Mouse (Mus musculus) liver, embryonic 15.5 days (tissue): ENCODE measurements around the gene Pknox2. TPM values are rescaled to one million over a fixed set of nuclear protein-coding genes. Genes with fewer than 3 reads are reported as not detected.

Experiments
- ATAC-seq: fragments of 200-750 bp; cut with Nextera tagmentation; 2 replicates; pipeline ENCODE4 v1.8.0; 2017; ENCODE audit warnings: moderate number of reproducible peaks, mild to moderate bottlenecking, moderate library complexity; ENCODE audit not compliant: insufficient read depth
- H3K27ac ChIP-seq: fragments of 300-500 bp; sonication (generic); replicated peaks from 2 replicates; pipeline ENCODE4 v1.5.1; 2015; ENCODE audit warnings: mild to moderate bottlenecking, inconsistent platforms
- H3K27me3 ChIP-seq: fragments of 300-500 bp; sonication (generic); 2 replicates; pipeline ENCODE4 v1.6.1; 2015; ENCODE audit warnings: mild to moderate bottlenecking, inconsistent platforms
- H3K36me3 ChIP-seq: fragments of 300-500 bp; sonication (generic); replicated peaks from 2 replicates; pipeline ENCODE4 v1.6.1; 2015; ENCODE audit warnings: moderate library complexity, mild to moderate bottlenecking, inconsistent platforms
- H3K4me1 ChIP-seq: fragments of 300-500 bp; sonication (generic); replicated peaks from 2 replicates; pipeline ENCODE4 v1.6.1; 2015; ENCODE audit warnings: inconsistent platforms
- H3K4me2 ChIP-seq: fragments of 300-500 bp; sonication (generic); 2 replicates; pipeline ENCODE4 v1.6.1; 2015; ENCODE audit warnings: moderate library complexity, mild to moderate bottlenecking, inconsistent platforms
- H3K4me3 ChIP-seq: fragments of 300-500 bp; sonication (generic); replicated peaks from 2 replicates; pipeline ENCODE4 v1.5.1; 2015; ENCODE audit warnings: mild to moderate bottlenecking, inconsistent platforms
- H3K9ac ChIP-seq: fragments of 300-500 bp; sonication (generic); 2 replicates; pipeline ENCODE4 v1.6.1; 2015; ENCODE audit warnings: moderate library complexity, mild to moderate bottlenecking, inconsistent platforms
- H3K9me3 ChIP-seq: fragments of 300-500 bp; sonication (generic); replicated peaks from 2 replicates; pipeline ENCODE4 v1.6.1; 2016; ENCODE audit warnings: inconsistent platforms
- WGBS: fragments of 180-500 bp; shearing (Covaris S2); methylation state at CpG from one replicate; pipeline ENCODE4 v1.1.7; 2015; ENCODE audit warnings: mixed read lengths; ENCODE audit not compliant: insufficient replicate concordance; 5-methylcytosine and 5-hydroxymethylcytosine counted together
- polyA plus RNA-seq: library from polyadenylated mRNA; unstranded; fragments of >200 nt; fragmentation: Nextera tagmentation; extraction: Ambion mirVana; gene quantifications from 2 replicates; pipeline ENCODE4 v1.2.1, GENCODE M21; 2015

The Pknox2 gene
- polyA plus RNA-seq, 1 experiment from 2014 or later = 0.44 TPM

DNA sequence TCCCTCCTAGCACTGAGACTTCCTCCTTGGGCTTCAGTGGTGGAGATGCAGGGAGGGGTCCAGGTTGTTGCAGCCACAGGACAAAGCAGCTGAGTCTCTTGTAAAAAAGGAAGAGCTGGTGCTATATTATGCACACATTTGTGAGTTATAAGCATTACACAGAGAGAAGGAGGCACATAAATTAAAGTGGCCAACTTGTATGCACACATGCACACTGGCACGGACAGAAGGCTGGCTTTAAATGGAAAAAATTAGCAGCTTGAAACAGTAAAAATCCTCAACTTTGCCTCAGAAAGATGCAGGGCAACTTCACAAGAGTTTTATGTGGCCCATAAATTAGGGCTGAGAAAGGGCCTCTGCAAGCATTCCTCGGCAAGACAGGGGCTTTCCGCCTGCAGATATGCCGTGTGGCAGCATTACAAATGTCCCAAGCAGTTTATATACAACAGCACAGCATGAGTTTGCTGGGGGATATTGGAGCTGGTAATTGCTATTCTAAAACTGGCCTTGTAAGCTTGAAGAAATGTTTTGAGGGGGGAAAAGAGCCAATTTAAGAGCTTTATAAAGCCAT is 25.4 kb downstream of the Pknox2 start:
- no peaks in the 10 kb centered on the region for H3K36me3 ChIP-seq
- H3K9me3 ChIP-seq = no peaks in the 10 kb centered on the region
- H3K27ac ChIP-seq = no peak overlapping the region
- no peak overlapping the region for H3K4me2 ChIP-seq
- no peaks in the 10 kb centered on the region; the same call in 1 of the 2 replicates for H3K27me3 ChIP-seq
- ATAC-seq = no peak
- 48% methylated on average over 4 of the region's 4 CpGs for WGBS
- H3K9ac ChIP-seq = no peak overlapping the region
- no peaks in the 10 kb centered on the region for H3K4me1 ChIP-seq
- H3K4me3 ChIP-seq = no peak overlapping the region

DNA sequence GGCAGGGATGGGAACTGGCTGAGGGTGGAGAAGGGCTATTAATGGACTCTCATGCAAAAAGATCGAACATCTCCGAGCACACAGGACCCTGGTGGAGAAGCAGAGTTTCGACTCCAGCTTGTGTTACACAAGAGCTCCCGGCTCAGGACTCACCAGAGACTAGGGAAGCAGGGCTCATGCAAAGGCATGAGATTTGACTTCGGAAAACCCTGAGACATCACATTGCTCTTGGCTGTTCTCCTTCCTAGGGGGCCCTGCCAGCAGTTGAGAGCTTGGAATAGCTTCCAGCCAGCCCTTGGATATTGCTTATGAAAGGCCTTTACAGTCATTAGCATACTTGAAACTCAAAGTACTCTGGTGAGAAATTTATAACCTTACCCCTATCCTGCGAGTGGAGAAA is 26.4 kb downstream of the Pknox2 start:
- H3K9me3 ChIP-seq = no peaks in the 10 kb centered on the region
- H3K4me1 ChIP-seq = no peaks in the 10 kb centered on the region
- no peak overlapping the region for H3K27ac ChIP-seq
- WGBS = 65% methylated on average over 6 of the region's 6 CpGs
- ATAC-seq = no peak
- H3K9ac ChIP-seq = no peak overlapping the region
- no peaks in the 10 kb centered on the region for H3K36me3 ChIP-seq
- H3K4me2 ChIP-seq = no peak overlapping the region
- no peaks in the 10 kb centered on the region; the same call in 1 of the 2 replicates for H3K27me3 ChIP-seq
- H3K4me3 ChIP-seq = no peak overlapping the region

DNA sequence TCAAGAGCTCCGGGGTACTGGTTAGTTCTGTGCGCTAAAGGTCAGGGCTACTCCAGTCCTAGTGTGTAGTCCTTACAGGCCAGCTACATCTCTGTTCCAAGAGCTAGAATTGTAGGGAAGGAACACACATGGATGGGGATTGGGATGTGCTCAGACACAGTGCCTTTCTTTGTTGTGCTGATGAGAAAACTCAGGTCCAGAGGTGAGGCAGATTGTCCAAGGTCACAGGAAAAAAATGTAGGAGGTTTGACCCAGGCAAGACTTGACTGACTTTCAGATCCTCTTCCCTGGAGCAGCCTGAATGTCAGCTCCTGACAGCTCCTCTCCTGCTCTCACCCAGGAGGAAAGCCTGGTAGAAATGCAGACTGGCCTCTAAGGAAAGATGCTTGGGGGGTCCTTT is 29.7 kb downstream of the Pknox2 start:
- WGBS = 82% methylated on average over 2 of the region's 2 CpGs
- Histone ChIP-seq H3K36me3 (no peaks in the 10 kb centered on the region), H3K4me2 (no peak overlapping the region), H3K9ac (no peak overlapping the region), H3K27ac (no peak overlapping the region), H3K4me3 (no peak overlapping the region), H3K9me3 (no peaks in the 10 kb centered on the region), H3K4me1 (no peaks in the 10 kb centered on the region), H3K27me3 (no peaks in the 10 kb centered on the region; the same call in 1 of the 2 replicates)
- no peak for ATAC-seq

DNA sequence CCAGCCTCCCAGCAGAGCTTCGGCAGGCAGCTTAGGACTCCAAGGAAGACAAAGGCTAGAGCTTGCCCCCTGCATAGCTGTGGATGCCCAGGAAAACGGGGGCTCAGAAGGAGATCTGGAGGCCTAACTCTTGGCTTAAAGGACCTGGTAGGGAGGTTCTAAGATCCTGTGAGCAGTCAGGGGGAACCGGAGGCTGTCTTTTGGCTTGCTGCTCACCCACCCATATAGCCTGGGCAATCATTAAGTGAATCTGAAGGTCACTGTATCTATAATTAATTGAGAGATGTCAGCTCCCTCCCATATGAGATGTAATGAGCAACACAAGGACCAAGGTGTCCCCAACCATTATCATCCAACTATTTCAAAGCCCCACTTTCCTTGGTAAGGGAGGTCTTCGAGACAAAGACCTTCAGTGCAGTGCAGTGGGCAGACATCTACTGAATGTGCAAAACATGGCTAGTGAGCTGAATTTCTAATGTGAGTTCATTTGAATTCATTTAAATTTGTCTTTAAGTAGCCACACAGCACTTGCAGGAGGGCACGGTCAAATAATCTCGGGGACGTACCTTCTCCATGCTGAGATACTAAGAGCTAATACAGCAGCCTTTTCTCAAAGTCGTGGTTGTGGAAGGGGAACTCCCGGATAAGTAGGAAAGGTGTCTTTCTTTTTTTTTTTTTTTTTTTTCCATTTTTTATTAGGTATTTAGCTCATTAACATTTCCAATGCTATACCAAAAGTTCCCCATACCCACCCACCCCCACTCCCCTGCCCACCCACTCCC is 30.4 kb downstream of the Pknox2 start:
- Histone ChIP-seq H3K4me2 (no peak overlapping the region), H3K9me3 (no peaks in the 10 kb centered on the region), H3K27ac (no peak overlapping the region), H3K4me3 (no peak overlapping the region), H3K9ac (no peak overlapping the region), H3K27me3 (no peaks in the 10 kb centered on the region; the same call in 1 of the 2 replicates), H3K36me3 (no peaks in the 10 kb centered on the region), H3K4me1 (no peaks in the 10 kb centered on the region)
- WGBS = 66% methylated on average over 9 of the region's 9 CpGs
- no peak for ATAC-seq

DNA sequence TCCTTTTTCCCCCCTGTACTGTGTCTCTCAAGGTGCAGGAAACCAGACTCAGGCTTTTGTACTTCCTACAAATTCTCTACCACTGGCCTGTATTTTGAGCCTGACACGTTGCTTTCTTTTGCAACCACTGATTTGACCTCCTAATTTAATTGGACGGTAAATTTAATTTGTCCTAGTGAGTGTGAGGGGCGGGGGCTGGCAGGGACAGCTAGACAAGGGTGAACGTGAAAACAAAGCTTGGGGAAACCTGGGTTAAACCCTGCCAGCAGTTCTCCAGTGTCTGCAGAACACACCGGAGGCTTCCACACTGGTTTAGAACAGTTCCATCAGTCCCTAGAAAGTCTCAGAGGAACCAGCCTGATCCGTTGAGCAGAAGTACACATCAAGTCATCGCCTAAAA is 31.4 kb downstream of the Pknox2 start:
- Histone ChIP-seq H3K4me3 (no peak overlapping the region), H3K4me2 (no peak overlapping the region), H3K27ac (no peak overlapping the region), H3K9ac (no peak overlapping the region), H3K4me1 (no peaks in the 10 kb centered on the region), H3K9me3 (no peaks in the 10 kb centered on the region), H3K27me3 (no peaks in the 10 kb centered on the region; the same call in 1 of the 2 replicates), H3K36me3 (no peaks in the 10 kb centered on the region)
- 64% methylated on average over 7 of the region's 7 CpGs for WGBS
- ATAC-seq = no peak

DNA sequence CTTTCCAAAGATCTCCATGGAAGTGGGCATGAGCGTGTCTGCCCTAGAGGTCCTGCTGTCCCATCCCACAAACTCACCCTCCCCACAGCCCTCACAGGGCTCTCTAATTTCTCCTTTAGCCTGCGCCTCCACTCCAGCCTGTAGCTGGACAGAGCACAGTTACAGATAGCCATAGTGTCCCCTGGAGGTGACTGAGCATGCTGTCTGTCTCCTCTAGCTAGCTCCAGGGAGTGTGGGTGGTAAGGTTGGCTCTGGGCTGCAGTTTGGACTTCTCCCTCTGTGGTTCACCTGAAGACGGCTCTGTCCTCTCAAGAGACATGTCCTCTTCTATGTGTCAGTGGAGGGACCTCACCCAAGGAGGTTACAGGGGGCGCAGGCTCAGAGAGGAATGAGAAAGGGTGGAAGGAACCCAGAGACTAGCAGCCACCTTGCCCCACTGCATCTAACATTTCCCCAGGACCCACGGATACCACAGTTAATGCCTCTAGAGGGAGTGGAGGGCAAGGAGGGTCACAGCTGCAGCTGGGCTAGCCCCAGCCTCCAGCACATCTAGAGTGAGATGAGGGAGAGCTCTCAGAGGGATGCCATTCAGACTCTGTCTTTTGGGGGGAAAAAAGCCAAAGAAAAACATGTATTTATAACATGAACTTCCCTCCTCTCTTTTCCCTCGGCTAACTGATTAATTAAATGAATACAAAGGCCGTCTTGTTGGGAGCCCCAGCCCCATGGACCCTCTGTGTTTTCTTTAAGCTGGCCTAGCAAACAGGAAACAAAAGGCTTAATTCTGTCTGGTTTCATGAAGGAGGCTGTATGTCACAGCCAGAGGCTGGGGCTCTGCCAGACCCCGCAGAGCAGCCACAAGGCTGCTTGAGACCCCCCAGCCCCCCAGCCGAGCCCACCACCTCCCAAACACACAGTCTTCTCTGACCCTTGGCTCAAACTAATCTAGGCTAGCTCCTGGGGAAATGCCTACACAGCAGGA is 32.6 kb downstream of the Pknox2 start:
- no peak overlapping the region for H3K4me3 ChIP-seq
- H3K36me3 ChIP-seq = no peaks in the 10 kb centered on the region
- ATAC-seq = no peak
- no peaks in the 10 kb centered on the region for H3K9me3 ChIP-seq
- H3K27me3 ChIP-seq = no peaks in the 10 kb centered on the region; the same call in 1 of the 2 replicates
- H3K9ac ChIP-seq = no peak overlapping the region
- no peak overlapping the region for H3K27ac ChIP-seq
- no peaks in the 10 kb centered on the region for H3K4me1 ChIP-seq
- H3K4me2 ChIP-seq = no peak overlapping the region
- 38% methylated on average over 9 of the region's 9 CpGs for WGBS

DNA sequence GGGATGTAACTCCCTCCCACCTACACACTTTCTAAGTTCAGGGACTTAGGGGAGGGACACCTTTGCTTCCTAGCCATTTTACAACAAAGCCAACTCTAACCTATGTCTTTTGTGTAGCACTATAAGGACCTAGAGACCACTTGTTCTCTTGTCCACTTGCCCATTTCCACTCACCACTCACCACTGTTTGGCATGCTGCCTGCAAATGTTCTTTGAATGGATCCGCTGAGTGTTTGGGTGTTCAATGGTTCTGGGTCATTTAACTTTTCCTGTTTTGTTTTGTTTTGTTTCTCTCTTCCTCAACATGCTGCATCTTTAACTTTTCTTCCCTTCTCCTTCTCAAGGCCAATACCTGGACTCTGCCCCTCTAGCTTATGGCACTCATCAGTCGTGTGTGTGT is 39.7 kb downstream of the Pknox2 start:
- no peaks in the 10 kb centered on the region for H3K36me3 ChIP-seq
- WGBS = 70% methylated on average over 2 of the region's 2 CpGs
- H3K4me1 ChIP-seq = no peaks in the 10 kb centered on the region
- ATAC-seq = no peak
- no peak overlapping the region for H3K27ac ChIP-seq
- no peaks in the 10 kb centered on the region for H3K27me3 ChIP-seq
- no peak overlapping the region for H3K9ac ChIP-seq
- H3K9me3 ChIP-seq = no peaks in the 10 kb centered on the region
- H3K4me3 ChIP-seq = no peak overlapping the region
- H3K4me2 ChIP-seq = no peak overlapping the region

DNA sequence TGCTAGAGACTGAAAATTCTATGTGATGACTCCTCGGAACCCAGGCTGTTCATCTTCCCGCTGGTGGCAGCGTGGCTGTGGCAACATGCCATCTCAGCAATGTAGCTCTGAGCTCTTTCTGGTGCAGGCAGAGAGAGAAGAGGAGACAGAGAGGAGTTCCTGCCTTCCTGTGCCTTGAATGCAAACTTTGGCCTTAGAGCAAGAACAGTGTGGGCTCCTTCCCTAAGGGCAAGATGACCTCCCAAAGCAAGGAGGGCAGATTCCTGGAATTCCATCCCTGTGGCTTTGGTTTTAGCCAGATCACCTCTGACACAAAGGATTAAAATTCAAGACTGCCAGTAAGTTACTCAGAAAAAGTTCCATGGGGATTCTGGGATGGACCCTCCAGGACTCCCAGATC is 40.4 kb downstream of the Pknox2 start:
- Histone ChIP-seq H3K4me1 (no peaks in the 10 kb centered on the region), H3K4me3 (no peak overlapping the region), H3K9ac (no peak overlapping the region), H3K9me3 (no peaks in the 10 kb centered on the region), H3K4me2 (no peak overlapping the region), H3K27ac (no peak overlapping the region), H3K36me3 (no peaks in the 10 kb centered on the region), H3K27me3 (no peaks in the 10 kb centered on the region)
- no peak for ATAC-seq
- 63% methylated on average over 3 of the region's 3 CpGs for WGBS

DNA sequence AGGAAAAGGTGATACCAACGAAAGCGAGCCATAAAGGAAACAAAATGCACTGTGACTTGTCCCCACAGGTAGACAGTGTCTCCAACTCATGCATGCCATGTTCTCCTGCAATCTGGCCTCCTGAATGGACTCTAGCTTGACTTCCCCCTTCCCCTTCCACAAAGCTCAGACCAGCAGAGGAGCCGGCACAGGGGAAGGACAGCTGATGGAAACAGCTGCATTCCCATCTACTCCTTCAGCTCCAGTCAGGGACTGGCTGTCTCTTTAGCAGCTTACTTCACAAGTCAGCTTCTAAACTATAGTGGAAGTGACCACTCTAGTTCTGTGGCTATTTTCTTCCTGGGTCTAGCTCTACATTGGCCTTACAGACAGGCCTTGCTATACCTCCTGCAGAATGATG is 43.0 kb downstream of the Pknox2 start:
- Histone ChIP-seq H3K4me2 (no peak overlapping the region), H3K27me3 (no peaks in the 10 kb centered on the region), H3K4me1 (no peaks in the 10 kb centered on the region), H3K9ac (no peak overlapping the region), H3K27ac (no peak overlapping the region), H3K36me3 (no peaks in the 10 kb centered on the region), H3K4me3 (no peak overlapping the region), H3K9me3 (no peaks in the 10 kb centered on the region)
- ATAC-seq = no peak
- WGBS = 61% methylated on average over 3 of the region's 3 CpGs

DNA sequence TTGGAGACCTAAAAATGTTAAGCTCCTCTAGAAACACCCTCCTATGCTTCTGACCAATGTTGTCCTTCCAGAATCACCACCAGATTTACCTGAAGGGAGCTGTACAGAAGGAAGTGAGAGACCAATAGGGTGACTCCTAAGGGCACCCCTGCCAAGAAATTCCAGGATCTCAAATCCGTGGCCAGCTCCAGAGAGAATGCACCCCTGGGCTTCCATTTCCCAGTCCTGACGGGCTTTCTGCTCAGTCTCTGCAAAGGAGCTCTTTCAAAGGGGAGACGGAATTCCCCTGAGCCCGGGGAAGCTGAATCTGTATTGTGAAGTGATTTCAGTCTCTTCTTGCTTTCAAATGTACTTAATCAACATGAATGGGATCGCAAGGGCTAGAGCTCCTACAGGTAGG is 43.4 kb downstream of the Pknox2 start:
- H3K9me3 ChIP-seq = no peaks in the 10 kb centered on the region
- WGBS = 53% methylated on average over 5 of the region's 5 CpGs
- no peak overlapping the region for H3K27ac ChIP-seq
- H3K4me2 ChIP-seq = no peak overlapping the region
- H3K36me3 ChIP-seq = no peaks in the 10 kb centered on the region
- no peak for ATAC-seq
- no peaks in the 10 kb centered on the region for H3K27me3 ChIP-seq
- no peaks in the 10 kb centered on the region for H3K4me1 ChIP-seq
- no peak overlapping the region for H3K9ac ChIP-seq
- H3K4me3 ChIP-seq = no peak overlapping the region
